Mouse (Mus musculus) stomach, embryonic 14.5 days (tissue): ENCODE data around the gene Vdr. TPM values are rescaled to one million over a fixed set of nuclear protein-coding genes. Genes with fewer than 3 reads are reported as not detected.

Experiments used
- ATAC-seq: fragments of 200-750 bp; cut with Nextera tagmentation; 2 replicates; pipeline ENCODE4 v1.8.0; 2017; ENCODE audit warnings: low read depth, moderate TSS enrichment; ENCODE audit not compliant: insufficient number of reproducible peaks, insufficient read depth, low FRiP score
- H3K27ac ChIP-seq: fragments of 300-500 bp; sonication (generic); 2 replicates; pipeline ENCODE4 v1.5.1; 2014; ENCODE audit warnings: mild to moderate bottlenecking, low read length, moderate library complexity, mixed read lengths
- H3K27me3 ChIP-seq: fragments of 300-500 bp; sonication (generic); 2 replicates; pipeline ENCODE4 v1.6.1; 2014; ENCODE audit warnings: low read length, control low read depth, mixed read lengths; ENCODE audit not compliant: control insufficient read depth, insufficient read depth
- H3K36me3 ChIP-seq: fragments of 300-500 bp; sonication (generic); 2 replicates; pipeline ENCODE4 v1.6.1; 2014; ENCODE audit warnings: mild to moderate bottlenecking, control low read depth, low read length, moderate library complexity, mixed read lengths; ENCODE audit not compliant: control insufficient read depth, insufficient read depth
- H3K4me1 ChIP-seq: fragments of 300-500 bp; sonication (generic); 2 replicates; pipeline ENCODE4 v1.6.1; 2014; ENCODE audit warnings: low read length, control low read depth, mixed read lengths; ENCODE audit not compliant: control insufficient read depth, insufficient read depth
- H3K4me2 ChIP-seq: fragments of 300-500 bp; sonication (generic); replicated peaks from 2 replicates; pipeline ENCODE4 v1.6.1; 2014; ENCODE audit warnings: low read depth, low read length, control low read depth
- H3K4me3 ChIP-seq: fragments of 300-500 bp; sonication (generic); 2 replicates; pipeline ENCODE4 v1.5.1; 2014; ENCODE audit warnings: low read depth, low read length, control low read depth
- H3K9ac ChIP-seq: fragments of 300-500 bp; sonication (generic); replicated peaks from 2 replicates; pipeline ENCODE4 v1.6.1; 2014; ENCODE audit warnings: low read depth, mild to moderate bottlenecking, control low read depth, low read length, moderate library complexity, mixed read lengths
- H3K9me3 ChIP-seq: fragments of 300-500 bp; sonication (generic); 2 replicates; pipeline ENCODE4 v1.6.1; 2016; ENCODE audit warnings: low read depth, low read length, control low read depth; ENCODE audit not compliant: control insufficient read depth
- WGBS: fragments of 180-500 bp; shearing (Covaris S2); extraction: QIAGEN DNeasy Blood & Tissue Kit; methylation state at CpG from one replicate; pipeline ENCODE4 v1.1.7; 2014; 5-methylcytosine and 5-hydroxymethylcytosine counted together
- polyA plus RNA-seq: library from polyadenylated mRNA; unstranded; fragments of >200 nt; fragmentation: Nextera tagmentation; extraction: Ambion mirVana; gene quantifications from 2 replicates; pipeline ENCODE4 v1.2.1, GENCODE M21; 2014

The Vdr gene
- polyA plus RNA-seq, 1 experiment from 2014 or later, result 1.1 TPM

GRCm38 (mm10) chr15:97839473-97839872 lies 71.0 kb downstream of the Vdr start:
- H3K27me3 ChIP-seq, result no peaks in the 10 kb centered on the region
- 90% methylated on average over 4 of the region's 4 CpGs for WGBS
- H3K4me1 ChIP-seq, result peaks cover 20% of the 10 kb centered on the region
- no peak overlapping the region for H3K4me2 ChIP-seq
- H3K4me3 ChIP-seq, result no peak overlapping the region
- H3K9me3 ChIP-seq, result no peaks in the 10 kb centered on the region
- peak overlapping the region; percentile 61; the same call in 1 of the 2 replicates for H3K27ac ChIP-seq
- H3K9ac ChIP-seq, result no peak overlapping the region
- no peaks in the 10 kb centered on the region for H3K36me3 ChIP-seq
- ATAC-seq, result no peak

- H3K4me3 ChIP-seq, result no peak overlapping the region
- no peak overlapping the region for H3K9ac ChIP-seq
- no peak overlapping the region for H3K4me2 ChIP-seq
- H3K36me3 ChIP-seq, result no peaks in the 10 kb centered on the region
- no peaks in the 10 kb centered on the region for H3K27me3 ChIP-seq
- peak overlapping the region; percentile 61; the same call in 1 of the 2 replicates for H3K27ac ChIP-seq
- H3K4me1 ChIP-seq, result peaks cover 20% of the 10 kb centered on the region
- WGBS, result 98% methylated on average over 2 of the region's 2 CpGs
- no peaks in the 10 kb centered on the region for H3K9me3 ChIP-seq
- ATAC-seq, result no peak
These were observed 71.4 kb downstream of the Vdr start for GRCm38 (mm10) chr15:97839012-97839411.

- WGBS, result 85% methylated on average over 4 of the region's 4 CpGs
- H3K27ac ChIP-seq, result no peak overlapping the region
- no peaks in the 10 kb centered on the region for H3K27me3 ChIP-seq
- ATAC-seq, result no peak
- H3K4me3 ChIP-seq, result no peak overlapping the region
- H3K4me1 ChIP-seq, result peaks cover 20% of the 10 kb centered on the region
- H3K4me2 ChIP-seq, result no peak overlapping the region
- no peaks in the 10 kb centered on the region for H3K36me3 ChIP-seq
- H3K9ac ChIP-seq, result no peak overlapping the region
- no peaks in the 10 kb centered on the region for H3K9me3 ChIP-seq
These were observed 72.0 kb downstream of the Vdr start for GRCm38 (mm10) chr15:97838395-97838794.

GRCm38 (mm10) chr15:97837491-97838061 lies 72.9 kb downstream of the Vdr start:
- ATAC-seq, result no peak; the same call in 1 of the 2 replicates
- Histone ChIP-seq H3K4me1 (peaks cover 23% of the 10 kb centered on the region), H3K4me2 (no peak overlapping the region), H3K9me3 (no peaks in the 10 kb centered on the region), H3K27ac (peak overlapping the region; percentile 55), H3K27me3 (no peaks in the 10 kb centered on the region), H3K9ac (no peak overlapping the region), H3K36me3 (no peaks in the 10 kb centered on the region), H3K4me3 (no peak overlapping the region)
- 14% methylated on average over 8 of the region's 8 CpGs for WGBS

GRCm38 (mm10) chr15:97836894-97837247 lies 73.6 kb downstream of the Vdr start:
- H3K4me1 ChIP-seq, result peaks cover 30% of the 10 kb centered on the region
- no peaks in the 10 kb centered on the region for H3K27me3 ChIP-seq
- no peak for ATAC-seq
- no peak overlapping the region for H3K4me3 ChIP-seq
- no peak overlapping the region for H3K27ac ChIP-seq
- 60% methylated on average over 8 of the region's 8 CpGs for WGBS
- H3K4me2 ChIP-seq, result no peak overlapping the region
- no peak overlapping the region for H3K9ac ChIP-seq
- H3K9me3 ChIP-seq, result no peaks in the 10 kb centered on the region
- H3K36me3 ChIP-seq, result no peaks in the 10 kb centered on the region

- no peak overlapping the region for H3K9ac ChIP-seq
- H3K27me3 ChIP-seq, result no peaks in the 10 kb centered on the region
- WGBS, result 50% methylated on average over 17 of the region's 17 CpGs
- H3K9me3 ChIP-seq, result no peaks in the 10 kb centered on the region
- H3K4me2 ChIP-seq, result no peak overlapping the region
- H3K4me3 ChIP-seq, result no peak overlapping the region
- H3K27ac ChIP-seq, result no peak overlapping the region
- H3K4me1 ChIP-seq, result peaks cover 32% of the 10 kb centered on the region
- H3K36me3 ChIP-seq, result no peaks in the 10 kb centered on the region
- ATAC-seq, result no peak
These were observed 74.1 kb downstream of the Vdr start for GRCm38 (mm10) chr15:97836153-97836893.

GRCm38 (mm10) chr15:97832764-97833479 lies 77.5 kb downstream of the Vdr start:
- WGBS, result 69% methylated on average over 9 of the region's 9 CpGs
- Histone ChIP-seq H3K27ac (peak overlapping the region; percentile 2; the same call in 1 of the 2 replicates), H3K36me3 (no peaks in the 10 kb centered on the region), H3K9ac (no peak overlapping the region), H3K9me3 (no peaks in the 10 kb centered on the region), H3K4me3 (no peak overlapping the region), H3K4me2 (peak overlapping the region; percentile 64; the same call in 1 of the 2 replicates), H3K27me3 (no peaks in the 10 kb centered on the region), H3K4me1 (peaks cover 43% of the 10 kb centered on the region)
- no peak for ATAC-seq

GRCm38 (mm10) chr15:97831987-97832640 lies 78.3 kb downstream of the Vdr start:
- peak overlapping the region; percentile 78 for H3K4me3 ChIP-seq
- H3K9ac ChIP-seq, result peak overlapping the region; percentile 97
- H3K36me3 ChIP-seq, result no peaks in the 10 kb centered on the region
- peak overlapping the region; percentile 97 for H3K27ac ChIP-seq
- H3K27me3 ChIP-seq, result no peaks in the 10 kb centered on the region
- peaks cover 40% of the 10 kb centered on the region for H3K4me1 ChIP-seq
- H3K4me2 ChIP-seq, result peak overlapping the region; percentile 64
- WGBS, result 5% methylated on average over 10 of the region's 10 CpGs
- no peaks in the 10 kb centered on the region for H3K9me3 ChIP-seq
- ATAC-seq, result no peak
